Mouse (Mus musculus): ENCODE results near the gene D6Ertd527e. TPM values are rescaled to one million over a fixed set of nuclear protein-coding genes. Genes with fewer than 3 reads are reported as not detected.

Gene D6Ertd527e
- total and polyA plus RNA-seq, 2 experiments, result not detected

GRCm38 (mm10) chr6:87133966-87134546 is 29.5 kb downstream of the D6Ertd527e start:
- no peak overlapping the region for H3K4me3 ChIP-seq (ENCODE audit: insufficient read depth, low read depth, low read length)
- WGBS, result 86% methylated on average over 12 of the region's 12 CpGs
- no peak overlapping the region for H3K27ac ChIP-seq (replicated peaks; ENCODE audit: insufficient read depth, low read depth, low read length)
- H3K27me3 ChIP-seq (ENCODE audit: control insufficient read depth, insufficient read depth, low read length), result no peaks in the 10 kb centered on the region
- no peaks in the 10 kb centered on the region for H3K36me3 ChIP-seq (ENCODE audit: control insufficient read depth, insufficient read depth, low read length)
- TF ChIP-seq POLR2A (IDR thresholded peaks at IDR 0.05; ENCODE audit: extremely low read depth, insufficient read depth, low read length) (no peak), CTCF (IDR thresholded peaks at IDR 0.05; ENCODE audit: low read depth, low read length) (no peak)
- no peaks in the 10 kb centered on the region for H3K79me2 ChIP-seq (ENCODE audit: control insufficient read depth, insufficient read depth, low read length)
- H3K9ac ChIP-seq (ENCODE audit: low read depth, low read length), result no peak overlapping the region
- H3K4me1 ChIP-seq (ENCODE audit: control insufficient read depth, insufficient read depth, low read length), result 0 out of 2 replicates have a peak, but pooled peaks cover 2% of the 10 kb centered on the region
- no peak for DNase-seq (ENCODE audit: extremely low read depth, low read depth, low spot score)

- TF ChIP-seq POLR2A (IDR thresholded peaks at IDR 0.05; ENCODE audit: extremely low read depth, insufficient read depth, low read length) (no peak), CTCF (IDR thresholded peaks at IDR 0.05; ENCODE audit: low read depth, low read length) (no peak)
- Histone ChIP-seq H3K27me3 (ENCODE audit: control insufficient read depth, insufficient read depth, low read length) (no peaks in the 10 kb centered on the region), H3K4me1 (ENCODE audit: control insufficient read depth, insufficient read depth, low read length) (no peaks in the 10 kb centered on the region), H3K9ac (ENCODE audit: low read depth, low read length) (no peak overlapping the region), H3K4me3 (ENCODE audit: insufficient read depth, low read depth, low read length) (no peak overlapping the region), H3K27ac (replicated peaks; ENCODE audit: insufficient read depth, low read depth, low read length) (no peak overlapping the region), H3K79me2 (ENCODE audit: control insufficient read depth, insufficient read depth, low read length) (no peaks in the 10 kb centered on the region), H3K36me3 (ENCODE audit: control insufficient read depth, insufficient read depth, low read length) (no peaks in the 10 kb centered on the region)
- 86% methylated on average over 5 of the region's 5 CpGs for WGBS
- no peak for DNase-seq (ENCODE audit: extremely low read depth, low read depth, low spot score)
Measured at GRCm38 (mm10) chr6:87138479-87138878, 33.9 kb downstream of the D6Ertd527e start.

- no peaks in the 10 kb centered on the region for H3K4me1 ChIP-seq (ENCODE audit: control insufficient read depth, insufficient read depth, low read length)
- 85% methylated on average over 12 of the region's 12 CpGs for WGBS
- no peaks in the 10 kb centered on the region for H3K27me3 ChIP-seq (ENCODE audit: control insufficient read depth, insufficient read depth, low read length)
- H3K27ac ChIP-seq (replicated peaks; ENCODE audit: insufficient read depth, low read depth, low read length), result no peak overlapping the region
- no peaks in the 10 kb centered on the region for H3K36me3 ChIP-seq (ENCODE audit: control insufficient read depth, insufficient read depth, low read length)
- no peak for TF ChIP-seq CTCF (IDR thresholded peaks at IDR 0.05; ENCODE audit: low read depth, low read length)
- no peak for TF ChIP-seq POLR2A (IDR thresholded peaks at IDR 0.05; ENCODE audit: extremely low read depth, insufficient read depth, low read length)
- no peak for DNase-seq (ENCODE audit: extremely low read depth, low read depth, low spot score)
- H3K4me3 ChIP-seq (ENCODE audit: insufficient read depth, low read depth, low read length), result no peak overlapping the region
- no peaks in the 10 kb centered on the region for H3K79me2 ChIP-seq (ENCODE audit: control insufficient read depth, insufficient read depth, low read length)
- H3K9ac ChIP-seq (ENCODE audit: low read depth, low read length), result no peak overlapping the region
Measured at GRCm38 (mm10) chr6:87139796-87140553, 35.4 kb downstream of the D6Ertd527e start.

- Histone ChIP-seq H3K9ac (ENCODE audit: low read depth, low read length) (no peak overlapping the region), H3K27me3 (ENCODE audit: control insufficient read depth, insufficient read depth, low read length) (no peaks in the 10 kb centered on the region), H3K4me1 (ENCODE audit: control insufficient read depth, insufficient read depth, low read length) (no peaks in the 10 kb centered on the region), H3K27ac (replicated peaks; ENCODE audit: insufficient read depth, low read depth, low read length) (no peak overlapping the region), H3K4me3 (ENCODE audit: insufficient read depth, low read depth, low read length) (no peak overlapping the region), H3K79me2 (ENCODE audit: control insufficient read depth, insufficient read depth, low read length) (no peaks in the 10 kb centered on the region), H3K36me3 (ENCODE audit: control insufficient read depth, insufficient read depth, low read length) (no peaks in the 10 kb centered on the region)
- no peak for DNase-seq (ENCODE audit: extremely low read depth, low read depth, low spot score)
- TF ChIP-seq POLR2A (IDR thresholded peaks at IDR 0.05; ENCODE audit: extremely low read depth, insufficient read depth, low read length) (no peak), CTCF (IDR thresholded peaks at IDR 0.05; ENCODE audit: low read depth, low read length) (no peak)
- WGBS, result 75% methylated on average over 5 of the region's 5 CpGs
Measured at GRCm38 (mm10) chr6:87142239-87142638, 37.7 kb downstream of the D6Ertd527e start.

- Histone ChIP-seq H3K4me3 (ENCODE audit: insufficient read depth, low read depth, low read length) (no peak overlapping the region), H3K4me1 (ENCODE audit: control insufficient read depth, insufficient read depth, low read length) (no peaks in the 10 kb centered on the region), H3K27me3 (ENCODE audit: control insufficient read depth, insufficient read depth, low read length) (no peaks in the 10 kb centered on the region), H3K27ac (replicated peaks; ENCODE audit: insufficient read depth, low read depth, low read length) (no peak overlapping the region), H3K79me2 (ENCODE audit: control insufficient read depth, insufficient read depth, low read length) (no peaks in the 10 kb centered on the region), H3K9ac (ENCODE audit: low read depth, low read length) (no peak overlapping the region), H3K36me3 (ENCODE audit: control insufficient read depth, insufficient read depth, low read length) (no peaks in the 10 kb centered on the region)
- TF ChIP-seq CTCF (IDR thresholded peaks at IDR 0.05; ENCODE audit: low read depth, low read length) (no peak), POLR2A (IDR thresholded peaks at IDR 0.05; ENCODE audit: extremely low read depth, insufficient read depth, low read length) (no peak)
- 80% methylated on average over 13 of the region's 13 CpGs for WGBS
- DNase-seq (ENCODE audit: extremely low read depth, low read depth, low spot score), result peak; percentile 3
Measured at GRCm38 (mm10) chr6:87143594-87143993, 39.0 kb downstream of the D6Ertd527e start.

GRCm38 (mm10) chr6:87147921-87148320 is 43.4 kb downstream of the D6Ertd527e start:
- H3K4me1 ChIP-seq (ENCODE audit: control insufficient read depth, insufficient read depth, low read length), result no peaks in the 10 kb centered on the region
- H3K9ac ChIP-seq (ENCODE audit: low read depth, low read length), result no peak overlapping the region
- no peaks in the 10 kb centered on the region for H3K27me3 ChIP-seq (ENCODE audit: control insufficient read depth, insufficient read depth, low read length)
- H3K4me3 ChIP-seq (ENCODE audit: insufficient read depth, low read depth, low read length), result no peak overlapping the region
- no peaks in the 10 kb centered on the region for H3K36me3 ChIP-seq (ENCODE audit: control insufficient read depth, insufficient read depth, low read length)
- no peak for DNase-seq (ENCODE audit: extremely low read depth, low read depth, low spot score)
- WGBS, result 74% methylated on average over 3 of the region's 3 CpGs
- no peak for TF ChIP-seq CTCF (IDR thresholded peaks at IDR 0.05; ENCODE audit: low read depth, low read length)
- no peak for TF ChIP-seq POLR2A (IDR thresholded peaks at IDR 0.05; ENCODE audit: extremely low read depth, insufficient read depth, low read length)
- H3K27ac ChIP-seq (replicated peaks; ENCODE audit: insufficient read depth, low read depth, low read length), result no peak overlapping the region
- H3K79me2 ChIP-seq (ENCODE audit: control insufficient read depth, insufficient read depth, low read length), result no peaks in the 10 kb centered on the region
